In the genomic region with DNA sequence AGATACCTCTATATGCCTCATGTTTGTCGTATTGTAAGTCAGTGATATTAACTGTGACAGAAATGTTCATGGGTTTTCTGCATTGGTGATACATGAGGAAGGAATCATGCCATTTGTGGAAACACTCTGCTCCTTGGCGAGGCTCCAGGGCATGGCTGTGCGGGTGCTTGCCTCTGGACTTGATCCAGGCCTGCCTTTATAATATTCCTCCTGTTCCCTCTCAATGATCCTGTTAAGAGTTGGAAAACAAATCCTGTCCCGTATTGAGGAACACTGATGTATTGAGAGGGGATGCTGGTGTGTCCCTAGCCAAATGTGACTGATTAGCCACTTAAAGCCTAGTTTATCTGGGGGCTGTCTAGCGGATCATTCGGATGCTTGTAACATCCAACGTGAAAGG, we compare ENCODE assay signal across 9 mouse cellular contexts. TPM values are rescaled to one million over a fixed set of nuclear protein-coding genes. Genes with fewer than 3 reads are reported as not detected.
A peak's percentile ranks its signal among the peaks of the same experiment; 100 is the strongest.
DNase-seq lines count a peak whose midpoint lies in the region; ATAC-seq lines count a peak whose summit lies in the region.
"Had no signal": no experiment of that assay in that cellular context is flagged by ENCODE, and none has a peak within 500 bp of the region (broad histone marks: within the 10 kb centered on the region; RNA-seq: fewer than 3 reads in every experiment).

No protein-coding gene starts in this region.

- H3K36me3 ChIP-seq in midbrain, embryonic 14.5 days (ENCODE audit: control insufficient read depth, insufficient read depth, low read length): peaks cover 9% of the 10 kb centered on the region; the same call in 1 of the 2 replicates
- no peaks in the 10 kb centered on the region for H3K36me3 ChIP-seq in midbrain, embryonic 15.5 days (replicated peaks)

- no peak overlapping the region for H3K9ac ChIP-seq in midbrain, embryonic 14.5 days (replicated peaks; ENCODE audit: low read length)
- H3K9ac ChIP-seq in midbrain, embryonic 15.5 days: no peak overlapping the region

- H3K27ac ChIP-seq in midbrain, embryonic 14.5 days (replicated peaks; ENCODE audit: low read depth, low read length): no peak overlapping the region
- no peak overlapping the region for H3K27ac ChIP-seq in midbrain, embryonic 15.5 days

- H3K9me3 ChIP-seq in midbrain, embryonic 14.5 days (ENCODE audit: control insufficient read depth, low read length): no peaks in the 10 kb centered on the region
- no peaks in the 10 kb centered on the region for H3K9me3 ChIP-seq in midbrain, embryonic 15.5 days

- 0 out of 2 replicates have a peak, but pooled peaks cover 3% of the 10 kb centered on the region for H3K4me1 ChIP-seq in midbrain, embryonic 14.5 days (ENCODE audit: control insufficient read depth, insufficient read depth, low read length)
- H3K4me1 ChIP-seq in midbrain, embryonic 15.5 days: no peaks in the 10 kb centered on the region

- no peak overlapping the region for H3K4me3 ChIP-seq in midbrain, embryonic 14.5 days (replicated peaks; ENCODE audit: low read depth, low read length)
- no peak overlapping the region for H3K4me3 ChIP-seq in midbrain, embryonic 15.5 days

- no peaks in the 10 kb centered on the region for H3K27me3 ChIP-seq in midbrain, embryonic 14.5 days (ENCODE audit: control insufficient read depth, insufficient read depth, low read length)
- H3K27me3 ChIP-seq in midbrain, embryonic 15.5 days (replicated peaks): peaks cover 3% of the 10 kb centered on the region; the same call in 1 of the 2 replicates

- intact Hi-C loops in gastrocnemius, postnatal 36 days (cut with DNase I): no loop called here

- 60% methylated on average over 7 of the region's 7 CpGs for WGBS in midbrain, embryonic 14.5 days
- 57% methylated on average over 7 of the region's 7 CpGs for WGBS in midbrain, embryonic 15.5 days

- DNase-seq in gastrocnemius, postnatal 10 days: peak; percentile 14
- DNase-seq in gastrocnemius, adult 8-10 months (ENCODE audit: low spot score in 2 of 2): no peak
- DNase-seq in midbrain, embryonic 14.5 days: peak; percentile 45
- peak; percentile 66 to 76 for DNase-seq in cerebellum, adult 18-20 months
- DNase-seq in heart, postnatal 4 days: peak; percentile 76
- no peak for DNase-seq in B cell, adult 2 months
- no peak for DNase-seq in gastrocnemius, postnatal 36 days
- DNase-seq: thymus, adult 18-20 months had no signal

- no peak overlapping the region for H3K4me2 ChIP-seq in midbrain, embryonic 14.5 days (ENCODE audit: low read length)
- no peak overlapping the region for H3K4me2 ChIP-seq in midbrain, embryonic 15.5 days

- no peak for ATAC-seq in midbrain, embryonic 14.5 days (ENCODE audit: low FRiP score, low TSS enrichment)
- ATAC-seq in midbrain, embryonic 15.5 days (replicated peaks): no peak

RNA-seq across cellular contexts. Expression of gene Epha7, which starts 11.7 kb away (rescaled TPM):
- 1 to 10 TPM; 2.4 to 3.5 TPM for total RNA-seq in gastrocnemius, postnatal 10 days (2021)
- total RNA-seq in gastrocnemius, adult 8-10 months (2022): 1 to 10 TPM; 2.1 to 2.7 (median 2.5) TPM
- 48.2 and 68.0 TPM in 2 replicates for polyA plus RNA-seq in midbrain, embryonic 14.5 days (2014; fragmentation: Nextera tagmentation; extraction: Ambion mirVana)
- 63.6 and 79.2 TPM in 2 replicates for polyA plus RNA-seq in midbrain, embryonic 15.5 days (2015; fragmentation: Nextera tagmentation; extraction: Ambion mirVana)
- 10 to 100 TPM; 14.1 to 15.7 TPM for total RNA-seq in heart, postnatal 4 days (2021)
- total RNA-seq in gastrocnemius, postnatal 36 days (2021): 1 to 10 TPM; 1.5 to 1.6 TPM

Comparison
In these comparisons a context has a peak if more than half of its experiments do, and no peak if none do; other contexts are left out.
1. DNase-seq: peak in gastrocnemius, postnatal 10 days (single experiment), midbrain, embryonic 14.5 days (single experiment), cerebellum, adult 18-20 months (2 of 2) and heart, postnatal 4 days (single experiment); none in gastrocnemius, adult 8-10 months (0 of 2), B cell, adult 2 months (0 of 2) and gastrocnemius, postnatal 36 days (0 of 2).